Mouse (Mus musculus) kidney, postnatal 14 days (tissue): ENCODE measurements around the gene Abhd12b.

Source experiments
- DNase-seq: peaks from one replicate; pipeline ENCODE4 v3.0.0; 2022; ENCODE audit warnings: mixed read lengths

The Abhd12b gene

GRCm38 (mm10) chr12:70153842-70154241 lies at the start of gene Abhd12b:
Gene Abhd12b (plus strand): TSS chr12:70154142.
- no peak for DNase-seq

- DNase-seq, result peak; percentile 38
Observed at GRCm38 (mm10) chr12:70104199-70104598, 49.7 kb upstream of the Abhd12b start.

- DNase-seq, result peak; percentile 75
Observed at GRCm38 (mm10) chr12:70104776-70105420, 49.0 kb upstream of the Abhd12b start.

GRCm38 (mm10) chr12:70105885-70106284 lies 48.1 kb upstream of the Abhd12b start:
- DNase-seq, result no peak

- DNase-seq, result no peak
Observed at GRCm38 (mm10) chr12:70106508-70106907, 47.4 kb upstream of the Abhd12b start.

- no peak for DNase-seq
Observed at GRCm38 (mm10) chr12:70108104-70108503, 45.8 kb upstream of the Abhd12b start.

GRCm38 (mm10) chr12:70109921-70110320 lies 44.0 kb upstream of the Abhd12b start:
- DNase-seq, result peak; percentile 40

- DNase-seq, result no peak
Observed at GRCm38 (mm10) chr12:70110375-70111116, 43.4 kb upstream of the Abhd12b start.

GRCm38 (mm10) chr12:70111117-70111366 lies 42.9 kb upstream of the Abhd12b start:
- no peak for DNase-seq

- peak; percentile 87 for DNase-seq
Observed at GRCm38 (mm10) chr12:70111367-70112089, 42.4 kb upstream of the Abhd12b start.

- no peak for DNase-seq
Observed at GRCm38 (mm10) chr12:70112090-70112383, 41.9 kb upstream of the Abhd12b start.

- no peak for DNase-seq
Observed at GRCm38 (mm10) chr12:70113351-70113750, 40.6 kb upstream of the Abhd12b start, which contains the start of gene Nin. Gene Nin (minus strand): TSS chr12:70113717.

- no peak for DNase-seq
Observed at GRCm38 (mm10) chr12:70117146-70117545, 36.8 kb upstream of the Abhd12b start.

- no peak for DNase-seq
Observed at GRCm38 (mm10) chr12:70118721-70119345, 35.1 kb upstream of the Abhd12b start.

GRCm38 (mm10) chr12:70119552-70119951 lies 34.4 kb upstream of the Abhd12b start:
- DNase-seq, result no peak

GRCm38 (mm10) chr12:70126626-70127025 lies 27.3 kb upstream of the Abhd12b start:
- DNase-seq, result no peak

- no peak for DNase-seq
Observed at GRCm38 (mm10) chr12:70129105-70129504, 24.8 kb upstream of the Abhd12b start.

GRCm38 (mm10) chr12:70131042-70131675 lies 22.8 kb upstream of the Abhd12b start:
- peak; percentile 29 for DNase-seq

- peak; percentile 59 for DNase-seq
Observed at GRCm38 (mm10) chr12:70134627-70135235, 19.2 kb upstream of the Abhd12b start.

GRCm38 (mm10) chr12:70136185-70136756 lies 17.7 kb upstream of the Abhd12b start:
- no peak for DNase-seq

- no peak for DNase-seq
Observed at GRCm38 (mm10) chr12:70137095-70137494, 16.8 kb upstream of the Abhd12b start.

GRCm38 (mm10) chr12:70137626-70138025 lies 16.3 kb upstream of the Abhd12b start:
- DNase-seq, result no peak
